Mouse (Mus musculus) E14TG2a.4 (cell line): ENCODE measurements around the gene Slc24a2.

Source experiments
- CTCF ChIP-seq: conservative IDR thresholded peaks from 2 replicates; pipeline ENCODE4 v1.5.1; 2014; ENCODE audit warnings: low read length
- NANOG ChIP-seq: IDR thresholded peaks from 2 replicates; pipeline ENCODE4 v1.6.1; 2014; ENCODE audit warnings: borderline replicate concordance, low read length, mixed read lengths
- POU5F1 ChIP-seq: IDR thresholded peaks from 2 replicates; pipeline ENCODE4 v1.6.1; 2014; ENCODE audit warnings: low read length, borderline replicate concordance

DNA sequence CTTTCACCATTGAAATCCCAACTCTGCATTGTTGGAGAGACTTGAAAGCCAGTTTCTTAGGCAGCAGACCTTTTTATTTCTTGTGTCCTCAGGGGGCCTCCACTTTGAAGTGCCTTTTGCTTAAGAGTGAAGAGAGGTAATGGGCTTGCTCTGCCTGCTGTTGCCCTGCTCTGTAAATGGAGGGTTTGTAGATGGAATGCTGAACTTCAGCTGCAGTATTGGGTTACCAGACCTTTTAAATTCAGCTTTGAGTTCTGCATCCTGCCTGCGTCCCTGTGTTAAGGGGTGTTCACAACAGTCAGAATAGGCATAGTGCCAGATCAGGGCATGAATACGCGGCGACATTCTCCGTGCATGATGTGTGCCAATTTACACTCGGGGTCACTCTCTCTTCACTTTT, 241.0 kb downstream of the Slc24a2 start:
- TF ChIP-seq CTCF (no peak), POU5F1 (no peak), NANOG (no peak)
